In the genomic region with DNA sequence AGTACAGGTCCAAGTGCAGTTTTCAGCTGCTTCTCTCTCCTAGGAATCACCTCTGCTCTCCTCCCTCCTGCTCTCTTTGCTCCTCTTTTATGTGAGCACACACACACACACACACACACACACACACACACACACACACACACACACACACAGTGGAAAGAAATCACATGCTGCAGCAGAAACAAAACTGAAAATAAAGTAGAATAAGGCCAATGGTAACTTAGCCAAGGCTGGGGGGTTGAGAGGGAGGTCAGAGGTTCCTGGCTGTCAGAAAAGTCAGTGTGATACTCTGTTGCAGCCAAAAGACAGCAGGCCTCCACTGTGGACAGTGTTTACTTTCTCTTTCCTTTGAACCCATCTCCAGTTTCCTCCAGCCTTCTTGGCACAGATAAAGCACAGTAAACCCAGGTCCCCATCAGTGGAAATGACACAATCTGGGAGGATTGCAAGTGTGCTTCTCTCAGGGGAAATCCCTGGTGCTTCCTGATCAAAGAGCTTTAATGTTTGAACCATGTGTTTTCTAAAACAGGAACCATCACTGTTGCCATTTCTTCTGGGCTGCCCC, we compare ENCODE assay signal across 11 mouse cellular contexts. TPM values are rescaled to one million over a fixed set of nuclear protein-coding genes. Genes with fewer than 3 reads are reported as not detected.
DNase-seq lines count a peak whose midpoint lies in the region; ATAC-seq and TF ChIP-seq lines count a peak whose summit lies in the region.
"Not testable (repeated sequence)": the region's sequence is repeated elsewhere in the genome, so short reads cannot be mapped to it uniquely, and the experiment has no call there.
"Had no signal": no experiment of that assay in that cellular context is flagged by ENCODE, and none has a peak within 500 bp of the region (broad histone marks: within the 10 kb centered on the region; RNA-seq: fewer than 3 reads in every experiment).

A gene (minus strand): TSS at position 51 of the 565 bp plus-strand sequence.

- not testable (repeated sequence) for H3K27me3 ChIP-seq in heart, postnatal 0 days (ENCODE audit: control insufficient read depth, insufficient read depth, low read length); liver, embryonic 12.5 days (replicated peaks)

- TF ChIP-seq EP300 in heart, postnatal 0 days (IDR thresholded peaks at IDR 0.05; ENCODE audit: low read depth): not testable (repeated sequence)

- not testable (repeated sequence) for H3K27ac ChIP-seq in gastrocnemius, adult 2 months; heart, postnatal 0 days (ENCODE audit: low read depth); liver, embryonic 12.5 days

- not testable (repeated sequence) for H3K4me2 ChIP-seq in heart, postnatal 0 days (ENCODE audit: low read depth, low read length); liver, embryonic 12.5 days

- H3K36me3 ChIP-seq in heart, postnatal 0 days (replicated peaks; ENCODE audit: control insufficient read depth, insufficient read depth, low read length); liver, embryonic 12.5 days: not testable (repeated sequence)

- ATAC-seq in heart, postnatal 0 days (ENCODE audit: insufficient read depth, low read depth): peak; percentile 53
- peak; percentile 51 for ATAC-seq in liver, embryonic 12.5 days

- peak; percentile 84 for DNase-seq in CD4-positive helper T cell, adult 2 months (ENCODE audit: low read depth, low spot score)
- peak; percentile 6 for DNase-seq in adrenal gland, postnatal 14 days
- peak; percentile 17 for DNase-seq in gastrocnemius, adult 2 months
- DNase-seq in heart, postnatal 0 days (ENCODE audit: low spot score): not testable (repeated sequence)
- DNase-seq in kidney, adult 9 months: peak; percentile 37
- peak; percentile 28 for DNase-seq in lung, postnatal 25 days (ENCODE audit: low spot score)
- peak; percentile 2 to 3 for DNase-seq in spleen, postnatal 36 days (ENCODE audit: low spot score in 2 of 2)

- intact Hi-C loops in gastrocnemius, adult 2 months (cut with DNase I): not testable (repeated sequence)

- H3K9ac ChIP-seq in heart, postnatal 0 days (replicated peaks; ENCODE audit: low read depth, low read length); liver, embryonic 12.5 days: not testable (repeated sequence)

- not testable (repeated sequence) for H3K9me3 ChIP-seq in heart, postnatal 0 days (replicated peaks; ENCODE audit: control insufficient read depth, low read length); liver, embryonic 12.5 days (replicated peaks)

- H3K4me3 ChIP-seq in gastrocnemius, adult 2 months; heart, postnatal 0 days (ENCODE audit: low read depth, low read length); liver, embryonic 12.5 days: not testable (repeated sequence)

- TF ChIP-seq CTCF in gastrocnemius, adult 2 months (IDR thresholded peaks at IDR 0.05); heart, postnatal 0 days (IDR thresholded peaks at IDR 0.05; ENCODE audit: low read depth): not testable (repeated sequence)

- H3K4me1 ChIP-seq in heart, postnatal 0 days (ENCODE audit: control insufficient read depth, insufficient read depth); liver, embryonic 12.5 days: not testable (repeated sequence)

RNA-seq across cellular contexts. Expression of the gene that starts here (rescaled TPM):
- 0.26 TPM in 1 of 2 replicates, not detected in the other for total RNA-seq in adrenal gland, postnatal 14 days (2021)
- 1 to 10 TPM in 1 of 2 experiments, under 1 TPM in 1; 0.84 to 1.8 TPM for total RNA-seq in gastrocnemius, adult 2 months (2021)
- not detected in 2 replicates for total RNA-seq in heart, postnatal 0 days (2014; rRNA removed; ENCODE audit: low replicate concordance)
- not detected in 2 replicates for polyA plus RNA-seq in heart, postnatal 0 days (2015; fragmentation: Nextera tagmentation; extraction: Ambion mirVana)
- 0.06 TPM in 1 of 2 replicates, not detected in the other for polyA plus RNA-seq in liver, embryonic 12.5 days (2016; fragmentation: Nextera tagmentation; extraction: Ambion mirVana)
- total RNA-seq: common myeloid progenitor, adult 5-6 weeks had no signal
- polyA plus RNA-seq: erythroblast, embryonic 14.5 days; intestine, postnatal 0 days had no signal

Comparison
In these comparisons a context has a peak if more than half of its experiments do, and no peak if none do; other contexts are left out.
1. Peak in DNase-seq in adrenal gland, postnatal 14 days; RNA of the gene not detected or under 1 TPM.
2. Peak in ATAC-seq in heart, postnatal 0 days; RNA of the gene not detected or under 1 TPM.
3. Peak in ATAC-seq in liver, embryonic 12.5 days; RNA of the gene not detected or under 1 TPM.